Mouse (Mus musculus) liver, postnatal 0 days (tissue): ENCODE data around the gene Tmem237. TPM values are rescaled to one million over a fixed set of nuclear protein-coding genes. Genes with fewer than 3 reads are reported as not detected.

Experiments used
- ATAC-seq: fragments of 200-750 bp; cut with Nextera tagmentation; 2 replicates; pipeline ENCODE4 v1.8.0; 2017; ENCODE audit warnings: mild to moderate bottlenecking, moderate library complexity
- DNase-seq: peaks from one replicate; pipeline ENCODE4 v3.0.0-alpha.2; 2016
- H3K27ac ChIP-seq: fragments of 300-500 bp; sonication (generic); 2 replicates; pipeline ENCODE4 v1.5.1; 2014; ENCODE audit warnings: antibody characterized with exemption, moderate library complexity, mild to moderate bottlenecking, low read depth
- H3K27me3 ChIP-seq: fragments of 300-500 bp; sonication (generic); 2 replicates; pipeline ENCODE4 v1.6.1; 2014; ENCODE audit warnings: low read length, control low read depth, mixed read lengths; ENCODE audit not compliant: insufficient read depth
- H3K36me3 ChIP-seq: fragments of 300-500 bp; sonication (generic); replicated peaks from 2 replicates; pipeline ENCODE4 v1.6.1; 2014; ENCODE audit warnings: mild to moderate bottlenecking, control low read depth, low read length, moderate library complexity, mixed read lengths; ENCODE audit not compliant: insufficient read depth
- H3K4me1 ChIP-seq: fragments of 300-500 bp; sonication (generic); 2 replicates; pipeline ENCODE4 v1.6.1; 2014; ENCODE audit warnings: antibody characterized with exemption, mild to moderate bottlenecking, control low read depth; ENCODE audit not compliant: insufficient read depth
- H3K4me2 ChIP-seq: fragments of 300-500 bp; sonication (generic); 2 replicates; pipeline ENCODE4 v1.6.1; 2014; ENCODE audit warnings: low read depth, mild to moderate bottlenecking, low read length, moderate library complexity, mixed read lengths
- H3K4me3 ChIP-seq: fragments of 300-500 bp; sonication (generic); 2 replicates; pipeline ENCODE4 v1.5.1; 2014; ENCODE audit warnings: low read depth, low read length
- H3K9ac ChIP-seq: fragments of 300-500 bp; sonication (generic); replicated peaks from 2 replicates; pipeline ENCODE4 v1.6.1; 2014; ENCODE audit warnings: mild to moderate bottlenecking, moderate library complexity
- H3K9me3 ChIP-seq: fragments of 300-500 bp; sonication (generic); 2 replicates; pipeline ENCODE4 v1.6.1; 2016; ENCODE audit warnings: mild to moderate bottlenecking, control low read depth, low read length, mixed read lengths
- CTCF ChIP-seq: sonication (generic); IDR thresholded peaks from 2 replicates; pipeline ENCODE4 v1.5.1; 2016; ENCODE audit warnings: antibody characterized with exemption, low read depth
- EP300 ChIP-seq: IDR thresholded peaks from 2 replicates; pipeline ENCODE4 v1.6.1; 2016; ENCODE audit warnings: antibody characterized with exemption, low read depth, mild to moderate bottlenecking
- WGBS: fragments of 180-500 bp; shearing (Covaris S2); extraction: QIAGEN DNeasy Blood & Tissue Kit; methylation state at CpG from one replicate; pipeline ENCODE4 v1.1.7; 2014; ENCODE audit not compliant: insufficient replicate concordance; 5-methylcytosine and 5-hydroxymethylcytosine counted together
- polyA plus RNA-seq: library from polyadenylated mRNA; unstranded; fragments of >200 nt; fragmentation: Nextera tagmentation; extraction: Ambion mirVana; gene quantifications from 2 replicates; pipeline ENCODE4 v1.2.1, GENCODE M21; 2015

Tmem237 gene
- polyA plus RNA-seq: 4.2 and 5.4 TPM in 2 replicates

GRCm38 (mm10) chr1:59119720-59120457, at the start of gene Tmem237:
Gene Tmem237, minus strand, starts transcription at chr1:59120408.
- Histone ChIP-seq H3K9me3 (no peaks in the 10 kb centered on the region), H3K36me3 (no peaks in the 10 kb centered on the region), H3K9ac (peak within 1 kb of the TSS; percentile 70), H3K27ac (peak within 1 kb of the TSS; percentile 23; the same call in 1 of the 2 replicates), H3K4me1 (peaks cover 7% of the 10 kb centered on the region; the same call in 1 of the 2 replicates), H3K4me2 (peak within 1 kb of the TSS; percentile 91), H3K4me3 (peak within 1 kb of the TSS; percentile 85), H3K27me3 (no peaks in the 10 kb centered on the region)
- under 1% methylated on average over 74 of the region's 74 CpGs for WGBS
- TF ChIP-seq CTCF (peak; percentile 11; the same call in 1 of the 2 replicates), EP300 (no peak)
- DNase-seq: peak; percentile 92
- ATAC-seq: peak; percentile 99

GRCm38 (mm10) chr1:59169586-59169985, 49.4 kb upstream of the Tmem237 start:
- no peaks in the 10 kb centered on the region for H3K9me3 ChIP-seq
- no peak for TF ChIP-seq EP300
- TF ChIP-seq CTCF: no peak
- peaks cover 11% of the 10 kb centered on the region for H3K4me1 ChIP-seq
- DNase-seq: no peak
- no peak overlapping the region for H3K9ac ChIP-seq
- H3K27ac ChIP-seq: no peak overlapping the region
- no peak overlapping the region for H3K4me2 ChIP-seq
- H3K27me3 ChIP-seq: no peaks in the 10 kb centered on the region
- H3K4me3 ChIP-seq: no peak overlapping the region
- ATAC-seq: no peak
- peaks cover 28% of the 10 kb centered on the region for H3K36me3 ChIP-seq
- 73% methylated on average over 6 of the region's 6 CpGs for WGBS

- H3K27me3 ChIP-seq: no peaks in the 10 kb centered on the region
- no peak overlapping the region for H3K4me2 ChIP-seq
- DNase-seq (no peak), ATAC-seq (no peak)
- no peak overlapping the region for H3K27ac ChIP-seq
- peaks cover 32% of the 10 kb centered on the region for H3K36me3 ChIP-seq
- TF ChIP-seq EP300 (no peak), CTCF (no peak)
- no peak overlapping the region for H3K9ac ChIP-seq
- H3K4me1 ChIP-seq: peaks cover 11% of the 10 kb centered on the region
- no peaks in the 10 kb centered on the region for H3K9me3 ChIP-seq
- H3K4me3 ChIP-seq: no peak overlapping the region
- 69% methylated on average over 2 of the region's 2 CpGs for WGBS
These were observed 48.3 kb upstream of the Tmem237 start for GRCm38 (mm10) chr1:59168556-59168955.

GRCm38 (mm10) chr1:59167654-59168425, 47.6 kb upstream of the Tmem237 start:
- Histone ChIP-seq H3K9ac (no peak overlapping the region), H3K36me3 (peaks cover 36% of the 10 kb centered on the region), H3K9me3 (no peaks in the 10 kb centered on the region), H3K27me3 (no peaks in the 10 kb centered on the region), H3K4me1 (peaks cover 11% of the 10 kb centered on the region), H3K27ac (no peak overlapping the region), H3K4me2 (no peak overlapping the region), H3K4me3 (no peak overlapping the region)
- DNase-seq (no peak), ATAC-seq (no peak)
- 66% methylated on average over 4 of the region's 4 CpGs for WGBS
- TF ChIP-seq EP300 (no peak), CTCF (no peak)

DNA sequence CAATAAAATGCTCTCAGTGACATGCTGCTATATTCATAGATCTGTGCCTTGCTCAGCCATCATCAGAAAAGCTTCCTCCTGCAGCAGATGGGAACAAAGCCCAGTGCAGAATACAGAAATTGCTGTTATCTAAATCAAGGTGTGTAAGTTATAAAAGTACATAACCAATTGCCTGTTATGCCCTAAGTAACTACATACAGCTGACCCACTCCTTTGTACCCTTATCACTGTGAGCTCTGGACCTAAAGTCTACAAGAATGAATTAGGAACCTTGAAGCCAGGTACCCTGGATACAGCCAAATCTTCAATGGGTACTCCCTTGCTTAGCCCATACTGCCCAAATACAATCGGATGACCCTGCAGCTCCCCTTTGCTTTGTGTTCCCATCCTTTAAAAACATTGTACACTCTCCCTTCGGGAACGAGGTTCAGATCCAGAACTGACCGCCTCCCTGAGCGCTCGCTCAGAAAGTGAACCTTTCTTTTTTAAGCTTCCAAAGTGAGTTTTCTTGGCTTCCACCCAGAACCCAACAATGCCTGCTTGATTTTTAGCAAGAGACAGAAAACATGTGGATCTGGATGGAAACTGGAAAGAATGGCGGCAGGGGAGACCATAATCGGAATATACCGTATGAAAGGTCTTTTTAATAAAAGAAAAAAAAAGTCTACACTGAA, 46.2 kb upstream of the Tmem237 start:
- H3K36me3 ChIP-seq: peaks cover 33% of the 10 kb centered on the region
- no peak overlapping the region for H3K9ac ChIP-seq
- no peak for DNase-seq
- no peaks in the 10 kb centered on the region; the same call in 1 of the 2 replicates for H3K4me1 ChIP-seq
- TF ChIP-seq CTCF (no peak), EP300 (no peak)
- no peak overlapping the region for H3K4me3 ChIP-seq
- no peaks in the 10 kb centered on the region for H3K9me3 ChIP-seq
- H3K4me2 ChIP-seq: no peak overlapping the region
- H3K27me3 ChIP-seq: no peaks in the 10 kb centered on the region
- 83% methylated on average over 9 of the region's 9 CpGs for WGBS
- no peak for ATAC-seq
- H3K27ac ChIP-seq: no peak overlapping the region

DNA sequence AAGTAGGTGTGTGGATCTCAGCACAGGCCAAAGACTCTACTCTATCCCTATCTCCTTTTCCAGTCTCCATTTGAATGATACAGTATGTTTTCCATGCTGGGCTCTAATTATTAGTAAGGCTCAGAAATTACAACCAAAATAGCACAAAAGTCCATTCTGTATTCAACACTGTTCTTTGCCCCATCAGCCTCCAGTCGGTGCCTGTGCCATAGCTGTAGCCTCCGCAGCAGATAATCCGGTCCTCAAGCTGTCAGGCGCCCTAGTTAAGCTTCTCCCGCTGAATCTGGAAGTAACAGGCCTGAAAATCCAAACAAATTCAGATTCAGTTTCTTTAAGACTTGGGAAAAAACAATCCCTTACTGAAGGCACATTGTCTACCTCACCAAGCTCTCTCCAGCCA, 43.7 kb upstream of the Tmem237 start:
- no peaks in the 10 kb centered on the region for H3K4me1 ChIP-seq
- no peak overlapping the region for H3K4me2 ChIP-seq
- DNase-seq (no peak), ATAC-seq (no peak)
- H3K9ac ChIP-seq: no peak overlapping the region
- WGBS: 76% methylated on average over 5 of the region's 5 CpGs
- H3K27ac ChIP-seq: no peak overlapping the region
- no peak for TF ChIP-seq CTCF
- no peak for TF ChIP-seq EP300
- no peaks in the 10 kb centered on the region for H3K9me3 ChIP-seq
- H3K27me3 ChIP-seq: no peaks in the 10 kb centered on the region
- peaks cover 26% of the 10 kb centered on the region for H3K36me3 ChIP-seq
- H3K4me3 ChIP-seq: no peak overlapping the region
